Comparison of ENCODE assay signal across 9 mouse cellular contexts in the genomic region with DNA sequence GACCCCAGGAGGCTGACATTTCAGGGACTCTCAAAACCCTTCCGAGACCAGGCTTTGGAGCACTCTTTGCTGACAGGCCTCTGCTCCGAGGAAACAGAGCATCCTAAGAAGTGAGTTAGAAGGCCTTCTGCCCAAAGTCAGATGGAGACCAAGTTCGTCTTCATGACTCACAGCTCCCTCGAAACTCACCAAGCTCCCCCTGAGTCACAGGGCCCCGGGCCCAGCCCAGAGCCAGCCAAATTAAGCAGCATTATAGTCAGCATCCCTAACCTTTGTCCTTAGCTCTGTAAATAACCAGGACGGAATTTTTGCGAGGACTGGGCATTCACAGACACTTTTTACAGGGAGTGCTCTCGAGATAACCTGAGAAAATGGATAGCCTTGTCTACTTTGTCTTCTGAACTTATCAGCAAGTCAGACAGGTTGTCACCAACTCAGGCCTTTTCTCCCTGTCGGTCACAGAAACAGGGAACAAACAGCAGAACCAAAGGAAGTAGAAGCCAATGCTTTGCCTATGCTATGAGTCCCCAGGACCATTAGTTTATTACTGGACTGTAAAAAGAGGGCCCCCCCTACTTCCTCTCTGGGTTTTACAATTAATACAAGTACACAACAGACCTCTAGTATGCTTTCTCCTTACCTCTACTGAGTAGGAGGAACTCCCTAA. TPM values are rescaled to one million over a fixed set of nuclear protein-coding genes. Genes with fewer than 3 reads are reported as not detected.
A peak's percentile ranks its signal among the peaks of the same experiment; 100 is the strongest.
DNase-seq lines count a peak whose midpoint lies in the region; ATAC-seq lines count a peak whose summit lies in the region.
"Had no signal": no experiment of that assay in that cellular context is flagged by ENCODE, and none has a peak within 500 bp of the region (broad histone marks: within the 10 kb centered on the region; RNA-seq: fewer than 3 reads in every experiment).

No protein-coding gene starts in this region.

- 0 out of 2 replicates have a peak overlapping the region, but pooled peaks have one; percentile 29 for H3K27ac ChIP-seq in neural tube, embryonic 11.5 days (ENCODE audit: low read depth, low read length)
- H3K27ac ChIP-seq in limb, embryonic 13.5 days = peak overlapping the region; percentile 6; the same call in 1 of the 2 replicates
- H3K27ac ChIP-seq in stomach, embryonic 15.5 days = peak overlapping the region; percentile 23; the same call in 1 of the 2 replicates
- H3K27ac ChIP-seq: left cerebral cortex, adult 2 months had no signal

- intact Hi-C loops in left cerebral cortex, postnatal 14 days (cut with DNase I) = loop anchor here (5.0 kb wide), 1 partner anchor 386 kb away; the partner anchor contains the start of gene Fam166b

- ATAC-seq in neural tube, embryonic 11.5 days (ENCODE audit: insufficient read depth, low FRiP score, low TSS enrichment) = no peak
- ATAC-seq in limb, embryonic 13.5 days (ENCODE audit: low FRiP score, low read depth) = no peak
- ATAC-seq in stomach, embryonic 15.5 days (ENCODE audit: insufficient read depth, low FRiP score, low read depth) = no peak

- H3K4me3 ChIP-seq in neural tube, embryonic 11.5 days (ENCODE audit: low read depth, low read length) = no peak overlapping the region
- H3K4me3 ChIP-seq in limb, embryonic 13.5 days = no peak overlapping the region
- no peak overlapping the region for H3K4me3 ChIP-seq in stomach, embryonic 15.5 days (replicated peaks)

- H3K36me3 ChIP-seq in neural tube, embryonic 11.5 days (ENCODE audit: control insufficient read depth, insufficient read depth, low read length) = peaks cover 3% of the 10 kb centered on the region; the same call in 1 of the 2 replicates
- H3K36me3 ChIP-seq in limb, embryonic 13.5 days = peaks cover 9% of the 10 kb centered on the region
- peaks cover 5% of the 10 kb centered on the region; the same call in 1 of the 2 replicates for H3K36me3 ChIP-seq in stomach, embryonic 15.5 days

- H3K9me3 ChIP-seq in neural tube, embryonic 11.5 days (ENCODE audit: control insufficient read depth, low read length) = no peaks in the 10 kb centered on the region
- H3K9me3 ChIP-seq in limb, embryonic 13.5 days = no peaks in the 10 kb centered on the region
- no peaks in the 10 kb centered on the region for H3K9me3 ChIP-seq in stomach, embryonic 15.5 days

- no peak overlapping the region for H3K4me2 ChIP-seq in neural tube, embryonic 11.5 days (ENCODE audit: low read depth)
- H3K4me2 ChIP-seq in limb, embryonic 13.5 days (replicated peaks) = no peak overlapping the region
- no peak overlapping the region for H3K4me2 ChIP-seq in stomach, embryonic 15.5 days

- no peaks in the 10 kb centered on the region for H3K27me3 ChIP-seq in neural tube, embryonic 11.5 days (ENCODE audit: control insufficient read depth, insufficient read depth, low read length)
- no peaks in the 10 kb centered on the region for H3K27me3 ChIP-seq in limb, embryonic 13.5 days
- no peaks in the 10 kb centered on the region for H3K27me3 ChIP-seq in stomach, embryonic 15.5 days (replicated peaks)

- H3K4me1 ChIP-seq in neural tube, embryonic 11.5 days (ENCODE audit: control insufficient read depth, insufficient read depth, low read length) = peaks cover 20% of the 10 kb centered on the region
- peaks cover 41% of the 10 kb centered on the region for H3K4me1 ChIP-seq in limb, embryonic 13.5 days
- H3K4me1 ChIP-seq in stomach, embryonic 15.5 days = peaks cover 27% of the 10 kb centered on the region

- no peak overlapping the region for H3K9ac ChIP-seq in neural tube, embryonic 11.5 days (ENCODE audit: low read length)
- no peak overlapping the region for H3K9ac ChIP-seq in limb, embryonic 13.5 days
- no peak overlapping the region for H3K9ac ChIP-seq in stomach, embryonic 15.5 days

- peak; percentile 79 for DNase-seq in adrenal gland, adult 2 months
- DNase-seq in adrenal gland, postnatal 10 days = no peak
- DNase-seq in neural tube, embryonic 11.5 days (ENCODE audit: low spot score) = no peak
- no peak for DNase-seq in neural tube, embryonic 10.5 days (ENCODE audit: extremely low spot score, low spot score)
- no peak for DNase-seq in left cerebral cortex, postnatal 14 days (ENCODE audit: low spot score in 2 of 2)
- DNase-seq in thymus, postnatal 14 days = no peak

- WGBS in neural tube, embryonic 11.5 days = 65% methylated on average over 9 of the region's 9 CpGs
- 71% methylated on average over 9 of the region's 9 CpGs for WGBS in limb, embryonic 13.5 days
- WGBS in stomach, embryonic 15.5 days = 56% methylated on average over 9 of the region's 9 CpGs

RNA-seq across cellular contexts. Expression of gene Fam214b, which starts 5.0 kb away (rescaled TPM):
- total RNA-seq in adrenal gland, adult 2 months (2021) = 10 to 100 TPM; 51.5 TPM
- 42.1 and 43.5 TPM in 2 replicates for polyA plus RNA-seq in adrenal gland, adult 2 months (2012; rRNA removed)
- 10 to 100 TPM; 24.1 to 28.3 TPM for total RNA-seq in adrenal gland, postnatal 10 days (2021)
- 18.1 and 19.0 TPM in 2 replicates for polyA plus RNA-seq in neural tube, embryonic 11.5 days (2014; fragmentation: Nextera tagmentation; extraction: Ambion mirVana)
- 13.7 and 14.7 TPM in 2 replicates for polyA plus RNA-seq in limb, embryonic 13.5 days (2015; fragmentation: Nextera tagmentation; extraction: Ambion mirVana)
- polyA plus RNA-seq in stomach, embryonic 15.5 days (2015; fragmentation: Nextera tagmentation; extraction: Ambion mirVana) = 11.9 and 13.2 TPM in 2 replicates
- total RNA-seq in left cerebral cortex, postnatal 14 days (2021) = 10 to 100 TPM; 29.2 to 37.3 TPM

RNA-seq across cellular contexts. Expression of gene Stoml2, which starts 9.5 kb away (rescaled TPM):
- 100 to 1,000 TPM; 227 to 252 TPM for total RNA-seq in adrenal gland, adult 2 months (2021)
- 192 and 291 TPM in 2 replicates for polyA plus RNA-seq in adrenal gland, adult 2 months (2012; rRNA removed)
- 100 to 1,000 TPM; 177 to 190 TPM for total RNA-seq in adrenal gland, postnatal 10 days (2021)
- 360 and 370 TPM in 2 replicates for polyA plus RNA-seq in neural tube, embryonic 11.5 days (2014; fragmentation: Nextera tagmentation; extraction: Ambion mirVana)
- polyA plus RNA-seq in limb, embryonic 13.5 days (2015; fragmentation: Nextera tagmentation; extraction: Ambion mirVana) = 343 and 345 TPM in 2 replicates
- polyA plus RNA-seq in stomach, embryonic 15.5 days (2015; fragmentation: Nextera tagmentation; extraction: Ambion mirVana) = 303 TPM in 2 replicates
- 100 to 1,000 TPM; 107 to 108 TPM for total RNA-seq in left cerebral cortex, postnatal 14 days (2021)

RNA-seq across cellular contexts. Expression of gene Pigo, which starts 15.4 kb away (rescaled TPM):
- 10 to 100 TPM; 16.5 to 20.2 TPM for total RNA-seq in adrenal gland, adult 2 months (2021)
- 21.3 and 25.4 TPM in 2 replicates for polyA plus RNA-seq in adrenal gland, adult 2 months (2012; rRNA removed)
- total RNA-seq in adrenal gland, postnatal 10 days (2021) = 10 to 100 TPM; 22.0 to 25.8 TPM
- 20.4 and 23.1 TPM in 2 replicates for polyA plus RNA-seq in neural tube, embryonic 11.5 days (2014; fragmentation: Nextera tagmentation; extraction: Ambion mirVana)
- 25.7 and 26.0 TPM in 2 replicates for polyA plus RNA-seq in limb, embryonic 13.5 days (2015; fragmentation: Nextera tagmentation; extraction: Ambion mirVana)
- polyA plus RNA-seq in stomach, embryonic 15.5 days (2015; fragmentation: Nextera tagmentation; extraction: Ambion mirVana) = 21.7 and 22.6 TPM in 2 replicates
- 10 to 100 TPM; 31.4 to 32.3 TPM for total RNA-seq in left cerebral cortex, postnatal 14 days (2021)

RNA-seq across cellular contexts. Expression of gene Unc13b, which starts 17.7 kb away (rescaled TPM):
- 10 to 100 TPM; 10.6 to 11.1 TPM for total RNA-seq in adrenal gland, adult 2 months (2021)
- polyA plus RNA-seq in adrenal gland, adult 2 months (2012; rRNA removed) = 6.0 and 8.6 TPM in 2 replicates
- 10 to 100 TPM; 10.0 to 13.1 TPM for total RNA-seq in adrenal gland, postnatal 10 days (2021)
- polyA plus RNA-seq in neural tube, embryonic 11.5 days (2014; fragmentation: Nextera tagmentation; extraction: Ambion mirVana) = 16.1 and 18.9 TPM in 2 replicates
- polyA plus RNA-seq in limb, embryonic 13.5 days (2015; fragmentation: Nextera tagmentation; extraction: Ambion mirVana) = 2.5 and 2.7 TPM in 2 replicates
- polyA plus RNA-seq in stomach, embryonic 15.5 days (2015; fragmentation: Nextera tagmentation; extraction: Ambion mirVana) = 7.8 and 9.1 TPM in 2 replicates
- 10 to 100 TPM; 55.7 to 60.5 TPM for total RNA-seq in left cerebral cortex, postnatal 14 days (2021)

RNA-seq across cellular contexts. Expression of gene Fancg, which starts 30.7 kb away (rescaled TPM):
- total RNA-seq in adrenal gland, adult 2 months (2021) = 1 to 10 TPM; 7.7 to 8.9 TPM
- polyA plus RNA-seq in adrenal gland, adult 2 months (2012; rRNA removed) = 10.8 and 13.5 TPM in 2 replicates
- 10 to 100 TPM in 1 of 2 experiments, 1 to 10 TPM in 1; 7.3 to 11.7 TPM for total RNA-seq in adrenal gland, postnatal 10 days (2021)
- polyA plus RNA-seq in neural tube, embryonic 11.5 days (2014; fragmentation: Nextera tagmentation; extraction: Ambion mirVana) = 17.3 and 19.3 TPM in 2 replicates
- 19.5 and 20.7 TPM in 2 replicates for polyA plus RNA-seq in limb, embryonic 13.5 days (2015; fragmentation: Nextera tagmentation; extraction: Ambion mirVana)
- 13.0 and 17.2 TPM in 2 replicates for polyA plus RNA-seq in stomach, embryonic 15.5 days (2015; fragmentation: Nextera tagmentation; extraction: Ambion mirVana)
- 10 to 100 TPM in 1 of 2 experiments, 1 to 10 TPM in 1; 10.0 to 11.3 TPM for total RNA-seq in left cerebral cortex, postnatal 14 days (2021)
